Mouse (Mus musculus) small intestine, adult 2 months (tissue): Measurements from ENCODE around the gene Ext2. TPM values are rescaled to one million over a fixed set of nuclear protein-coding genes. Genes with fewer than 3 reads are reported as not detected.

Experiments
- H3K27ac ChIP-seq: fragments of 200-500 bp; 2 replicates; pipeline ENCODE4 v1.5.1; 2012; ENCODE audit warnings: low read depth, low read length, control low read depth, inconsistent platforms; ENCODE audit not compliant: insufficient read depth
- H3K27me3 ChIP-seq: fragments of 200-500 bp; 2 replicates; pipeline ENCODE4 v1.6.1; 2012; ENCODE audit warnings: mild to moderate bottlenecking, moderate library complexity, low read length, inconsistent platforms; ENCODE audit not compliant: control insufficient read depth, insufficient read depth
- H3K36me3 ChIP-seq: fragments of 200-500 bp; 2 replicates; pipeline ENCODE4 v1.6.1; 2012; ENCODE audit warnings: mild to moderate bottlenecking, low read length, control low read depth, inconsistent platforms; ENCODE audit not compliant: control insufficient read depth, insufficient read depth
- H3K4me1 ChIP-seq: fragments of 200-500 bp; 2 replicates; pipeline ENCODE4 v1.6.1; 2012; ENCODE audit warnings: low read length, inconsistent platforms, mixed read lengths; ENCODE audit not compliant: control insufficient read depth, insufficient read depth, insufficient read length
- H3K4me3 ChIP-seq: fragments of 200-500 bp; 2 replicates; pipeline ENCODE4 v1.5.1; 2012; ENCODE audit warnings: low read depth, mild to moderate bottlenecking, control low read depth, inconsistent platforms, low read length, moderate library complexity
- CTCF ChIP-seq: fragments of 200-500 bp; IDR thresholded peaks from 2 replicates; pipeline ENCODE4 v1.5.1; 2012; ENCODE audit warnings: low read depth, mild to moderate bottlenecking, control low read depth, inconsistent platforms, low read length, moderate library complexity, mixed read lengths; ENCODE audit not compliant: insufficient replicate concordance, insufficient read length; ENCODE audit errors: extremely low read depth
- POLR2A ChIP-seq: fragments of 200-500 bp; IDR thresholded peaks from 2 replicates; pipeline ENCODE4 v1.6.1; 2012; ENCODE audit warnings: low read depth, mild to moderate bottlenecking, control low read depth, inconsistent platforms, low read length, moderate library complexity
- WGBS: fragments of 180-500 bp; shearing (Covaris S2); methylation state at CpG from one replicate; pipeline ENCODE4 v1.1.7; 2018; 5-methylcytosine and 5-hydroxymethylcytosine counted together
- polyA plus RNA-seq: library from polyadenylated mRNA; depleted of rRNA; stranded (reverse); fragments of >200 nt; gene quantifications from 2 replicates; pipeline ENCODE4 v1.2.3, GENCODE M21; 2012

Gene Ext2
- polyA plus RNA-seq, 1 experiment: 28.6 TPM

DNA sequence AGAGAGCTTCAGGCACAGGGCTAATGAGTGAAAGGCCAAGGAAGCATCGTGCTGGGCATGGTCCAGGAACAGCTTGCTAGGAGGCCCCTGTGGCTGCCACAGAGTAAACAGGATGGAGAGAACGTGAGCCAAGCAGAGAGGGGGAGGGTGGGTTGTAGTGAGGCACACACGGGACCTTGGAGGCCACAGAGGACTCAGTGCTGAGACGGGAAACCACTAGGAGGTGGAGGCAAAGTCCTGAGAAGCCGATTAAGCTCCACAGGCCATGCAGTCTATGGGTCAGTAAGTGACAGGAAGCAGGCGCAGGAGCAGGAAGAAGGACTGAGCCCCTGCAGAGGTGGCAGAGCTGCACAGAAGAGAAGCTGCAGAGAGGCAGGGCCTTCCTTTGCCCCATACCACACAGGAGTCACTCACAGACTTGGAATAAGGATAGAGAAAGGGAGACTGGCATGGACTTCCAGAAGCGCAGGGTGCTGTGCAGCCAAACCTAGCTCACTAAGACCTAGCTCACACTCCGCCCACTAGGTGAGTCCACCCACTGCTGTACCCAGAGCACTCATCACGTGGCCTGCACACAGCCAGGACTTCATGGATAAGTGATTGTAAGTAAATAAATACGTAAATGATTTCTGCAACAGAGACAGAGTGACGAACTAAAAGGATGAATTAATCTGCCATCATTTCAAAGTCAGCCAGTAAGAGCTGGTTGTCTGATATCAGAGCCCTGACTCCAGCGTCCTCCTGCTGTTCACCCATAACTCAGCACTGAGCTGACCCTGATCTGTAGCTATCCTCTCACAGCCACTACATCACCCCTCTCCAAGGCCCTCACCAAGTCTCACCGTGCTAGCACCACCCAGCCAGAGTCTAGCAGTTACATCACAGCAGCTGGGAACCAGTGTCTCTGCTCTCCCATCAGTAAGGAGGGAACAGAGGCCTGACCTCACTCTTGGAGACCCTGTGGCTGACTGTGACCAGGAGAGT, 30.6 kb downstream of the Ext2 start:
- Histone ChIP-seq H3K4me3 (no peak overlapping the region), H3K27ac (0 out of 2 replicates have a peak overlapping the region, but pooled peaks have one; percentile 4), H3K36me3 (peaks cover 32% of the 10 kb centered on the region), H3K27me3 (no peaks in the 10 kb centered on the region), H3K4me1 (no peaks in the 10 kb centered on the region)
- TF ChIP-seq CTCF: no peak
- TF ChIP-seq POLR2A: no peak
- 47% methylated on average over 13 of the region's 13 CpGs for WGBS

- WGBS: 74% methylated on average over 4 of the region's 4 CpGs
- Histone ChIP-seq H3K4me1 (no peaks in the 10 kb centered on the region), H3K4me3 (no peak overlapping the region), H3K27me3 (no peaks in the 10 kb centered on the region), H3K27ac (no peak overlapping the region), H3K36me3 (peaks cover 26% of the 10 kb centered on the region)
- TF ChIP-seq POLR2A: no peak
Measured at GRCm38 (mm10) chr2:93790798-93791345, 31.5 kb downstream of the Ext2 start.

DNA sequence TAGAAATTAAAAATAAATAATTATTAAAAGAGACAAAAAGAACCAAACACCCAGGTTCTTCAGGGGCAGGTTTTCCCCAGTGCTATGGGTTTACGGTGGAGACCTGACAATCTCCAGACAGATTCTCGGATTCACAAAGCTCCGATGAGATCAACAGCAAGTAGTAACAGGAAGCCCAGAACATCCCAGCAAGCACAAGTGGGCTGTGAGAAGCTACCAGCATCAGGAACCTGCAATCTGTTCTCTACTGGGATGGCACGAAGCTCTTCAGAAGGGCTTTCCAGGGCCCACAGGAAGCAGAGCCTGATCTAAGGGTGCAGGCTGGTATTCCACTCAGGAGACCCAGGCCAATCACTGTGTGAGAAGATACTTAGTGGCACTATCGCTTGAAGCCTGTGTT, 33.8 kb downstream of the Ext2 start:
- Histone ChIP-seq H3K27me3 (no peaks in the 10 kb centered on the region), H3K4me3 (no peak overlapping the region), H3K4me1 (peaks cover 4% of the 10 kb centered on the region; the same call in 1 of the 2 replicates), H3K27ac (no peak overlapping the region), H3K36me3 (peaks cover 9% of the 10 kb centered on the region)
- TF ChIP-seq POLR2A: no peak
- no peak for TF ChIP-seq CTCF
- 92% methylated on average over 5 of the region's 5 CpGs for WGBS

DNA sequence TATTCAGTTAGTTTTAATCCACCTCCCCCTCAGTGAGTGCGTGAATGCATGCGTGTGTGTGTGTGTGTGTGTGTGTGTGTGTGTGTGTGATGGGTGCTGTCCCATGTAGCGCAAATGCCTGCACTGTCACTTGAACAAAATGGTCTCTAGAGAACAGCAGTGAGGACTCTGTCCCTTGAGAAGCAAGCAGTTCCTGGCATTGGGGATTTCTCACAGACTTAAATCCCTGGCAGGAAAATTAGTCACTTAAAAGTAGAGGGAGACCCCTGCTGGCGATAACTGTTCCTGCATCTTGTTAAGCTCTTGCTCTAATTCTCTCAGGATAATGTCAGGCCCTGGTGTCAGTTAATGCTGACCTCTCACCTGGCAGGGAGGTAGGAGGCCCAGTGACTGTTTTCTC, 36.2 kb downstream of the Ext2 start:
- Histone ChIP-seq H3K4me1 (peaks cover 4% of the 10 kb centered on the region; the same call in 1 of the 2 replicates), H3K27me3 (no peaks in the 10 kb centered on the region), H3K36me3 (peaks cover 5% of the 10 kb centered on the region), H3K27ac (no peak overlapping the region), H3K4me3 (no peak overlapping the region)
- WGBS: 32% methylated on average over 4 of the region's 4 CpGs
- TF ChIP-seq CTCF (0 out of 2 replicates have a peak, but pooled peaks have one; percentile 24), POLR2A (no peak)

GRCm38 (mm10) chr2:93785432-93785798, 37.0 kb downstream of the Ext2 start:
- Histone ChIP-seq H3K27ac (no peak overlapping the region), H3K36me3 (peaks cover 5% of the 10 kb centered on the region), H3K4me3 (no peak overlapping the region), H3K27me3 (no peaks in the 10 kb centered on the region), H3K4me1 (peaks cover 4% of the 10 kb centered on the region; the same call in 1 of the 2 replicates)
- 51% methylated on average over 2 of the region's 2 CpGs for WGBS
- TF ChIP-seq CTCF (no peak), POLR2A (no peak)

DNA sequence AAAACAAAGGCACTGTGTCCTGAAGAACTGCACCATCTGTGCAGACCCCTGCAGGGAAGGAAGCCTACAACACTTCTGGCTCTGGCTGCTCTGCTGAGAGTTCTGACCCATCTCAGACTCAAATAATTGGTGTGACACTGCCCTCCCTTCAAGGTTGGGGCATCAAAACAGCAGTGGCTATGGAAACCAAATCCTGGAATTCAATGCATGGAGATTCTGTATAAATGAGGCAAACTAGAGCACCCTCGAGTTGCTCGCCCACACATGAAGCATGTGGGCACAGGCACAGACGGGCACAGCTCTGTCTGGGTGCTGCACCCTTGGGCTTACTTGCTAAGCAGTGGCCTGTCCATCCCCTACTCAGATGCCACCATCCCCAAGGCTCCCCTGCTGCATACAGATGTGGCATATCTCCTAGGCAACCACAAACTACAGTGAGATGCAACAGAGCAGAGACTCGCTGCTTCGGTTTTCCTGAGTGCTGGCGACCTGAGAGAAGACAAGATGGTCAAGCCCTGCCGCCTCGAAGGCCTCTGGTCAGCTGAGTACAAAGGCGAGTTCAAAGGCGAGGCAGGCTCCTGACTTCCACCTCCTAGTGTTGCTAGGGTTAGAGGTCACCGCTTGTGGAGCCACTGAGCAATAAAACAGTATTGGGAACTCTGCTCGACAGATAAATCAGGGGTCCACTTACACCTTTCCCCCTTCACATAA, 37.5 kb downstream of the Ext2 start:
- TF ChIP-seq POLR2A (no peak), CTCF (peak; percentile 2; the same call in 1 of the 2 replicates)
- Histone ChIP-seq H3K4me1 (peaks cover 4% of the 10 kb centered on the region; the same call in 1 of the 2 replicates), H3K27me3 (no peaks in the 10 kb centered on the region), H3K36me3 (peaks cover 5% of the 10 kb centered on the region), H3K4me3 (no peak overlapping the region), H3K27ac (no peak overlapping the region)
- WGBS: 53% methylated on average over 12 of the region's 12 CpGs
